Mouse (Mus musculus) adrenal gland, adult 2 months (tissue): ENCODE measurements around the gene Mrgpra2b. TPM values are rescaled to one million over a fixed set of nuclear protein-coding genes. Genes with fewer than 3 reads are reported as not detected.
"Not testable (repeated sequence)": the region's sequence is repeated elsewhere in the genome, so short reads cannot be mapped to it uniquely, and the experiment has no call there.

Source experiments
- DNase-seq: peaks from one replicate; pipeline ENCODE4 v3.0.0; 2021
- long read RNA-seq: library from polyadenylated mRNA; stranded (forward); transcript quantifications from one replicate; pipeline ENCODE4 v2.0.0, GENCODE M21; 2021
- polyA plus RNA-seq: library from polyadenylated mRNA; depleted of rRNA; stranded (reverse); fragments of >200 nt; gene quantifications from 2 replicates; pipeline ENCODE4 v1.2.3, GENCODE M21; 2012; rRNA removed
- total RNA-seq, 2 experiments: library from RNA; stranded (reverse); gene quantifications; 2 replicates each; pipeline ENCODE4 v1.2.3; 2021

Mrgpra2b gene
- not detected for total RNA-seq
- 0.08 TPM in 1 of 2 replicates, not detected in the other for polyA plus RNA-seq
- long read RNA-seq, result 0 reads

DNA sequence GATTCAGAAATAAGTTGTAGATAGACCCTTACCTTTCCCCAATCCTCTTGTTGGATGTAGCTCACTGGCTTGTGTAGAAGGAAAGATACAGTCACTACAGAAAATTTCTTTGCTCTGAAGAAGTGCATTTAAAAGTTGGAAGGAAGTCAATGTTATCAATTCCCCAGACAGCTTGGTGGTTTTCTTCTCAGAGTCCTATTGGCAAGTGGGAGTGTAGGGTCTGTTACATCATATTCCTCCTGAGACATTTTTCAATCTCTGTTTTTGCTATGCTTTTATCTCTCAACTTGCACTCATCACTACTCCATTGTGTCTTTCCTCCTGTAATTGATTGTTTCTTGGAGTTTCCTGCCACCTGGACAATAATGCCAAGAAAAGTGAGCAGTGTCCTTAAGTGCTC is at the start of gene Mrgpra2b:
TSS of gene Mrgpra2b (minus strand) at position 101 of the 400 bp plus-strand sequence.
- no peak for DNase-seq

DNA sequence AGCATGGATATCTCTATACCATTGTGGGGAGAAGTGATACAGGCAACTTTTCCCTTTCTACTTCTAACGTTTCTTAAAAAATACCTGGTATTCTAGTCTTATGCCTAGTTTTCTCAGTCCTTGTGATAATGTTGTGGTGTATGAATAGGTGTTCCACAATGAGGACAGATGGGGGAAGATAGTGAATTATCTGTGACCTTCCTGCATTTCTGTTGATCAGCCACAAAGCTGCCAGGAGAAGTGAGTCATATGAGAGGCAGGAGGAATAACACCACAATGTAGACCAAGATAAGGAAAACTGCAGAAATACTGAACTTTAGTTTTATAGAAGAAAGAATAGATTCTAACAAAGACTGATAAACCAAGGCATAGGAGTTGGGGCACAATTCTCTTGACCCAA is 12.3 kb downstream of the Mrgpra2b start:
- no peak for DNase-seq

DNA sequence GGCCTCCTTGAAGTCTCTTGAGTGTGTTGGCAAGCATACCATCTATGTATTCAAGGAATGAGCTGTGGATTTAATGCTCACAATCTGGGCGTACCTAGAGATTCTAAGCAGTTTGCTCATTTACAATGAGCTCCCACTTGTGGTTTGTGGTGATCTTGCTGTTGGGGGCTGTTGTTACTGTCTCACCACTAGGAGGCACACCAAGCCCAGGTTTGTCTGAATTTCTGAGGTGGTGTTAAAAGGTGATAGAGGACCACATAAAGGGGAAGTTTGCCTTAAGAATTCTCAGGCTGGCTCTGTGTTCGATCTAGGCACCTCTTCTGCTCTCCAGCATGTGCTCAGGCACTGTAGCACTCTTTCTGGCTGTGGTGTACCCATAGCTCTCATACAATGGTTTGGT is 13.6 kb downstream of the Mrgpra2b start:
- DNase-seq, result no peak

DNA sequence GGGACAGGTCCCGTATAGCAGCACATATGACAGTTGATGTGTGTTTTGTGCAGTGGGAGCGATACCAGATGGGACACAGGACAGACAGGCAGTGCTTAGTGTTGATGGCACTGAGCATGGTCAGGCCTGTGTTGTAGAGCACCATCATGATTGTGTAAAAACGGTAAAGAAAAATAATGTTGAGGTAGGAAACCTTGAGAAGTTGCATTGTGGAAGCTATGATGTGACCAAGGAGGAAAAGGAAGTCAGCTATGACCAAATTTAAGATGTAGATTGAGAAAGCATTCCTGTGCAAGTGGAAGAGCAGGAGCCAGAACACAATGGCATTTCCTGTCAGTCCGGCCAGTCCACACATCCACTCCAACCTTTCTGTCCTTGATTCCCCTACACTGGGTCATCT is 25.7 kb downstream of the Mrgpra2b start:
- no peak for DNase-seq

DNA sequence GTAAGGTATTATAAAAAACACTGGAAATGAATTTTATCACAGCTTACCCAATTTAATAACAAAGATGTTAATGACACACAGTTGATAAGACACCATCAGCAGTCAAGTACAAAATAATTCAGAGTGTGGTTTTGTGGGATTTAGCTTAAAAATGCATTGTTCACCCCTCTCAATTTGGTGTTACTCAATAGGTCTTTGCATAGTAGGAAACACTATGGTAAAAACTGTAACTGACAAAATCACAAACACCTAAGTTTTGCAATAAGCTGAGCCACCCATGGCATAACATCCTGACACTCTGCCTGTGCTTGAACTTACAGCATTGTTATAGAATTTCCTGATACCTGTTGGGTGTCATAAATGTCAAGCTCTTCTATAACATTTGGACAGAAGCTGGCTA is 37.4 kb downstream of the Mrgpra2b start:
- not testable (repeated sequence) for DNase-seq

DNA sequence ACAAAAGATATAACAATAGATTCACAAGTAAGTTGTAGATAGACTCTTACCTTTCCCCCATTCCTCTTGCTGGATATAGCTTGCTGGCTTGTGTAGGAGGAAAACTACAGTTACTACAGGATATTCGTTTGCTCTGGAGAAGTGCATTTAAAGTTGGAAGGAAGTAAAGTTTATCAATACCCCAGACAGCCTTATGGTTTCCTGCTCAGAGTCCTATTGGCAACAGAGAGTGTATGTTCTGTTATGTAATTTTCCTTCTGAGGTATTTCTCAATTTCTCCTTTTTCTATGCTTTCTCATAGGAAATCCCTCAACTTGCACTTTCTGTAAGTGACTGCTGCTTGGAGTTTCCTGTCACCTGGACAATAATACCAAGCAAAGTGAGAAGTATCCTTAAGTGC is 39.2 kb downstream of the Mrgpra2b start:
- not testable (repeated sequence) for DNase-seq

DNA sequence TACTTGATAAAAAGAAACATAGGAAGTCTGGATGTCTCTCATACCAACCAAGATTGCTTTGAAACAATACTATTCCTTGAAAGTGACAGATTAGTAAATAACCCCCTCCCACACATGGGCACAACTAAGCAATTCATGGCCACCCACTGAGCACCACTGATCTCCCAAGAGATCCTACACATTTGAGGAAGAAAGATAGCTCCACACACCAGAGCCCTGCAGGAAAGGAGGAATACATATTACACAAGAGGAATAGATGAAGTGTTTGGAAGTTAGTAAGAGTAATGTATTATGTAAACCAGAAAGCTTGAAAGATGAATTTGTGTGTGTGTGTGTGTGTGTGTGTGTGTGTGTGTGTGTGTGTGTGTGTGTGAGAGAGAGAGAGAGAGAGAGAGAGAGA is 45.5 kb downstream of the Mrgpra2b start:
- DNase-seq, result not testable (repeated sequence)

DNA sequence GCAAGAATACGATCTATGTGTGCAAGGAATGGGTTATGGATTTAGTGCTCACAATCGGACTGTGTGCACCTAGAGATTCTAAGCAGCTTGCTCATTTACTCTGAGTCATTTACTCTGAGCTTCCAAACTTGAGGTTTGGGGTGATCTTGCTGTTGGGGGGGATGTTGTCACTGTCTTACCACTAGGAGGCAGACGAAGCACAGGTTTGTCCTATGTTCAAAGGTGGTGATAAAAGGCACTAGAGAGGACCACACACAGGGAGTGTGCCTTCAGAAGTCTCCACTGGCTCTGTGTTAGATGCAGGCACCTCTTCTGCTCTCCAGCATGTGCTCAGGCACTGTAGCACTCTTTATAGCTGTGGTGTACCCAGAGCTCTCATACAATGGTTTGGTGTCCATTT is 54.8 kb downstream of the Mrgpra2b start:
- DNase-seq, result not testable (repeated sequence)

DNA sequence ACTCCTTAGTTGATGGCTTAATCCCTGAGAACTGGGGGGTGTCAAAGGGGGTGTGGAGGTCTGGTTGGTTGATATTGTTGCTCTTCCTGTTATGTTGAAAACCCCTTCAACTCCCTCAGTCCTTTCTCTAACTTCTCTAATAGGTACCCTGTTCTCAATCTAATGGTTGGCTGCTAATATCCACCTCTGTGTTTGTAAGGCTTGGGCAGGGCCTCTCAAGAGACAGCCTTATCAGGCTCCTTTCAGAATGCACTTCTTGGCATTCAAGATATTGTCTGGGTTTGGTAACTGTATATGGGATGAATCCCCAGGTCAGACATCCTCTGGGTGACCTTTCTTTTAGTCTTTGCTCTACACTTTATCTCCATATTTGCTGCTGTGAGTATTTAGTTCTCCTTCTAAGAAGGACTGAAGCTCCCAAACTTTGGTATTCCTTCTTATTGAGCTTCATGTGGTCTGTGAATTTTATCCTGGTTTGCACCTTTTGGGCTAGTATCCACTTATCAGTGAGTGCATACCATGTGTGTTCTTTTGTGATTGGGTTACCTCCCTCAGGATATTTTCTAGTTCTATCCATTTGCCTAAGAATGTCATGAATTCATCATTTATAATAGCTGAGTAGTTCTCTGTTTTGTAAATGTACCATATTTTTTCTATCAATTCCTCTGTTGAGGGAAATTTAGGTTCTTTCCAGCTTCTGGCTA is 63.2 kb downstream of the Mrgpra2b start:
- not testable (repeated sequence) for DNase-seq

DNA sequence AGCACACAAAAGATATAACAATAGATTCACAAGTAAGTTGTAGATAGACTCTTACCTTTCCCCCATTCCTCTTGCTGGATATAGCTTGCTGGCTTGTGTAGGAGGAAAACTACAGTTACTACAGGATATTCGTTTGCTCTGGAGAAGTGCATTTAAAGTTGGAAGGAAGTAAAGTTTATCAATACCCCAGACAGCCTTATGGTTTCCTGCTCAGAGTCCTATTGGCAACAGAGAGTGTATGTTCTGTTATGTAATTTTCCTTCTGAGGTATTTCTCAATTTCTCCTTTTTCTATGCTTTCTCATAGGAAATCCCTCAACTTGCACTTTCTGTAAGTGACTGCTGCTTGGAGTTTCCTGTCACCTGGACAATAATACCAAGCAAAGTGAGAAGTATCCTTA is 76.6 kb downstream of the Mrgpra2b start, which contains the start of gene Mrgpra2a:
TSS of gene Mrgpra2a (minus strand) at position 125 of the 400 bp plus-strand sequence.
- DNase-seq, result not testable (repeated sequence)

DNA sequence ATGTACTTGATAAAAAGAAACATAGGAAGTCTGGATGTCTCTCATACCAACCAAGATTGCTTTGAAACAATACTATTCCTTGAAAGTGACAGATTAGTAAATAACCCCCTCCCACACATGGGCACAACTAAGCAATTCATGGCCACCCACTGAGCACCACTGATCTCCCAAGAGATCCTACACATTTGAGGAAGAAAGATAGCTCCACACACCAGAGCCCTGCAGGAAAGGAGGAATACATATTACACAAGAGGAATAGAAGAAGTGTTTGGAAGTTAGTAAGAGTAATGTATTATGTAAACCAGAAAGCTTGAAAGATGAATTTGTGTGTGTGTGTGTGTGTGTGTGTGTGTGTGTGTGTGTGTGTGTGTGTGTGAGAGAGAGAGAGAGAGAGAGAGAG is 82.9 kb downstream of the Mrgpra2b start:
- DNase-seq, result not testable (repeated sequence)

DNA sequence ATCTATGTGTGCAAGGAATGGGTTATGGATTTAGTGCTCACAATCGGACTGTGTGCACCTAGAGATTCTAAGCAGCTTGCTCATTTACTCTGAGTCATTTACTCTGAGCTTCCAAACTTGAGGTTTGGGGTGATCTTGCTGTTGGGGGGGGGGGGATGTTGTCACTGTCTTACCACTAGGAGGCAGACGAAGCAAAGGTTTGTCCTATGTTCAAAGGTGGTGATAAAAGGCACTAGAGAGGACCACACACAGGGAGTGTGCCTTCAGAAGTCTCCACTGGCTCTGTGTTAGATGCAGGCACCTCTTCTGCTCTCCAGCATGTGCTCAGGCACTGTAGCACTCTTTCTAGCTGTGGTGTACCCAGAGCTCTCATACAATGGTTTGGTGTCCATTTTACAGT is 92.2 kb downstream of the Mrgpra2b start:
- DNase-seq, result not testable (repeated sequence)

DNA sequence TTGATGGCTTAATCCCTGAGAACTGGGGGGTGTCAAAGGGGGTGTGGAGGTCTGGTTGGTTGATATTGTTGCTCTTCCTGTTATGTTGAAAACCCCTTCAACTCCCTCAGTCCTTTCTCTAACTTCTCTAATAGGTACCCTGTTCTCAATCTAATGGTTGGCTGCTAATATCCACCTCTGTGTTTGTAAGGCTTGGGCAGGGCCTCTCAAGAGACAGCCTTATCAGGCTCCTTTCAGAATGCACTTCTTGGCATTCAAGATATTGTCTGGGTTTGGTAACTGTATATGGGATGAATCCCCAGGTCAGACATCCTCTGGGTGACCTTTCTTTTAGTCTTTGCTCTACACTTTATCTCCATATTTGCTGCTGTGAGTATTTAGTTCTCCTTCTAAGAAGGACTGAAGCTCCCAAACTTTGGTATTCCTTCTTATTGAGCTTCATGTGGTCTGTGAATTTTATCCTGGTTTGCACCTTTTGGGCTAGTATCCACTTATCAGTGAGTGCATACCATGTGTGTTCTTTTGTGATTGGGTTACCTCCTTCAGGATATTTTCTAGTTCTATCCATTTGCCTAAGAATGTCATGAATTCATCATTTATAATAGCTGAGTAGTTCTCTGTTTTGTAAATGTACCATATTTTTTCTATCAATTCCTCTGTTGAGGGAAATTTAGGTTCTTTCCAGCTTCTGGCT is 100.7 kb downstream of the Mrgpra2b start:
- not testable (repeated sequence) for DNase-seq

Other genes starting within 250 kb of the Mrgpra2b start
- not detected for gene Mrgpra1, start 174.6 kb downstream of the Mrgpra2b start, total RNA-seq
- not detected in 2 replicates for gene Mrgpra1, start 174.6 kb downstream of the Mrgpra2b start, polyA plus RNA-seq
- gene Mrgpra2a, start 76.7 kb downstream of the Mrgpra2b start, total RNA-seq, result not detected
- gene Mrgpra2a, start 76.7 kb downstream of the Mrgpra2b start, polyA plus RNA-seq, result not detected in 2 replicates
- not detected for gene Mrgpra3, start 72.5 kb upstream of the Mrgpra2b start, total RNA-seq
- gene Mrgpra3, start 72.5 kb upstream of the Mrgpra2b start, polyA plus RNA-seq, result not detected in 2 replicates